Mouse (Mus musculus): ENCODE data around the gene Lrmp.

GRCm38 (mm10) chr6:145106163-145106842, 9.2 kb upstream of the Lrmp start:
- TF ChIP-seq TCF12 (IDR thresholded peaks at IDR 0.05; ENCODE audit: low read depth, low read length) (no peak), POLR2A (IDR thresholded peaks at IDR 0.05; ENCODE audit: control insufficient read depth in 1 of 2, insufficient read depth in 1 of 2, low read depth in 1 of 2, low read length in 2 of 2, poor library complexity in 1 of 2) (no peak), CTCF (IDR thresholded peaks at IDR 0.05 in 2 of 3, conservative IDR thresholded peaks at IDR 0.05 in 1 of 3; ENCODE audit: control insufficient read depth in 1 of 3, insufficient read depth in 1 of 3, low read depth in 2 of 3, low read length in 3 of 3, poor library complexity in 1 of 3, severe bottlenecking in 1 of 3) (no peak), EP300 (IDR thresholded peaks at IDR 0.05; ENCODE audit: low read depth in 1 of 2, low read length in 2 of 2) (no peak), E2F4 (IDR thresholded peaks at IDR 0.05; ENCODE audit: borderline replicate concordance, low read depth, low read length) (no peak), RCOR1 (IDR thresholded peaks at IDR 0.05; ENCODE audit: low read depth, low read length) (no peak), GATA1 (IDR thresholded peaks at IDR 0.05; ENCODE audit: low read depth, low read length) (no peak), NRF1 (IDR thresholded peaks at IDR 0.05; ENCODE audit: insufficient read depth, low read depth, low read length, poor library complexity, severe bottlenecking) (no peak), JUND (IDR thresholded peaks at IDR 0.05; ENCODE audit: low read depth, low read length) (no peak), TAL1 (IDR thresholded peaks at IDR 0.05; ENCODE audit: low read length) (no peak), CHD2 (IDR thresholded peaks at IDR 0.05; ENCODE audit: low read length) (no peak), SMC3 (IDR thresholded peaks at IDR 0.05; ENCODE audit: low read depth, low read length) (no peak), MAX (IDR thresholded peaks at IDR 0.05; ENCODE audit: low read length) (no peak)

Data from MEL (cell line).